Mouse (Mus musculus): ENCODE results near the gene Cmip.

Cmip gene

DNA sequence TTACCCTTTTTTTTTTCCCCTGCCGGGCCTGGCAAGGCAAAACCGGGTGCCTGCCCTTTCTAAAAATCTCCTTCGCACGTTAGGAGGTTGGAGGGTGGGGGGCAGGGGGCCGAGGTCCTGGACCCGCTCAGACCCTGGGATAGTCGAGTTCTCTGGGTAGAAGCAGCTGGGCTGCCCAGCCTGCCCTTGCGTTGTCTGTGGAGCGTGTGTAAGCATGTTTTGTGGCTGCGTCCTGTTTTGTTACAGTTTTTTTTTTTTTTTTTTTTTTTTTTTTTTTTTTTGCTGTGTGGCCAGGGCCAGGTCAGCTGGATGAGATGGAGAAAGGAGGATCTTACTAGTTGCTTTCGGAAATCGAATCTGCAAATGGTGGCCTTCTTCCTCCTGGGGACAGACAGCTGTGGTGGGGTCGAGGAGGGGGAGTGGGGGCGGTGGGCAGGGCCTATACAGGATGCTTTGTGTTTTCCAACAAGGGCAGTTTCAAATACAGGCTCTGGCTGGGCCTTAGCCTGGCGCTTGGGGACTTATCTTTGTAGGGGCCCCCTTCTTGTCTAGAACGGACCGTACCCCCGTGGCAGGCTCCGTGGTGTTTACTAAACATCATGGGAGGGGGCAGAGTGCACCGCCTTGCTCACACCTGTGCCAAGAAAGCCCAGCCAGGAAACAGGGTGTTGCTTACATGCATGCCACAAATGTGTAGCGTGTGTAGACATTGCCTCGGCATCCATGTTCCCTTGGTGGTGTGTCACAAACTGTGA is 1.1 kb downstream of the Cmip start:
- DNase-seq (ENCODE audit: low spot score): peak; percentile 37

DNA sequence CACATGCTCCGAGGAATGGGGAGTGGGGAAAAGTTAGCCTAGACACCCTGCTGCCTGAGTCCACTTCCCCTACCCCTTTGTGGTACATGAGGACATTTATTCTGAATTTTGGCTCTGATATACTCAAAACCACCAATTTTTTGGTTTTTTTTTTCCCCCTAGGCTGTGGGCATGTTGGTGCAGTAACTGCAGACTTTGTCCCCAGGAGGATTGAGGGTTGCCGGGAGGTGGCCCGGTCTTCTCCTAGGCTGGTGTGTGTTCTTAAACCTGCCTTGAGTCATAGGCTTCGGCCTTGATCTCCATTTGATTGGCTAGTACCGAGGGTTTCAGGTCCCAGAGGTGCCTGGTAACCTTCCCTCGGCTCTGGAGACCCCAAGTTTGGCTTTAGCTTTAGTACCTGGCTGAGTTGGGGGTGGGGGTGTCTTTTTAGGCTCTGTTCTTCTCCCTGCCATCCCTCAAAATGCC is 1.7 kb downstream of the Cmip start:
- no peak for DNase-seq (ENCODE audit: low spot score)

- DNase-seq (ENCODE audit: low spot score): no peak
These were observed 2.7 kb downstream of the Cmip start for GRCm38 (mm10) chr8:117259431-117260001.

DNA sequence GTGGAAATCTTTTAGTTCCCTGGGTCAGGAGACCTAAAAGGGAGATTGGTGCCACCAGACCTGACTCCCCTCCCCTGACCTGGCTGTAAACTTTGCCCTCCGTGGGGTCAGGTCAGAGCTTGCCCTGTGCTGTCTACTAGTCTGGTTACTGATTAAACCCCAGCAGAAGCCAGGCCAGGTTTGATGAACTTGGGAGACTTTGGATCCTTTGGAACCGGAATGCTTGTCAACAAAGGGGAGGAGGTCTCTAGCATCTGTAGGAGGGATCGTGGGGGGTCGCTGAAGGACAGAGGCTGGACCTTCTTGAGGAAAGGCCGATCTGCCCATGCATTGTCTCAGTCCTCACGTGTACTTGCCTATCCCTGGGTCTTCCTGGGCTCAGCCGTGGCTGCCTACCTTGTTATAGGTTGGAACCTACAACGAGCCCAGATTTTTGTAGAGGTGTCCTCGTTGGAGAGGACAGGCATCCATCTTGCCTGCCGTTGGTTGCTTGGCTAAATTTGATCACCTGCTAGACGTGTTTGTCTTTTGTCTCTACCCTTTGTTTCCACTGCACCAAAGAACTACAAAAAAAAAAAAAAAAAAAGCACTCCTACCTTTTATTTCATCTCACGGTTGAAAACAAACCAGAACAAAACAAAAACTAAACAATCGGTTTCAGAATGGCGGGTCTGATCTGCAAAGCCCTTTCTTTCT is 3.5 kb downstream of the Cmip start:
- no peak for DNase-seq (ENCODE audit: low spot score)

GRCm38 (mm10) chr8:117260930-117261475 is 4.1 kb downstream of the Cmip start:
- DNase-seq (ENCODE audit: low spot score): no peak

GRCm38 (mm10) chr8:117261702-117262101 is 4.8 kb downstream of the Cmip start:
- no peak for DNase-seq (ENCODE audit: low spot score)

DNA sequence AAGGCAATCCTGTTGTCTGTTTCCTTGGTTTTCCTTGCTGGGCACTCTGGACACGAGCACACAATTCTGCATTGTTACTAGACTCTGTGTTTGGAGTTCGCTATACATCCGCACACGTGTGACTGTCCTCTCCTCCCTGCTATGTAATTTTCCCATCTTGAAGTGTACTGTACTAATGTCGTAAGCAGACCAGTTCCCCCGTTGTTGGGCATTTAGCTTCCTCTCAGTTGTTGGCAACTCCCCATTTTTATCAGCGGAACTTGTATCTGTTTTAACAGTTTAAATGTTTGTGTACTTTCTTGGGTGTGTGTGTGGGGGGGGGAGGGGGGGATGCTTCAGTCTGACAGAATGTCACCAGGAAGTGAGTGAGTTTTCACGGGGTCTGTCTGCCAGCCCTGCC is 5.8 kb downstream of the Cmip start:
- no peak for DNase-seq (ENCODE audit: low spot score)

DNA sequence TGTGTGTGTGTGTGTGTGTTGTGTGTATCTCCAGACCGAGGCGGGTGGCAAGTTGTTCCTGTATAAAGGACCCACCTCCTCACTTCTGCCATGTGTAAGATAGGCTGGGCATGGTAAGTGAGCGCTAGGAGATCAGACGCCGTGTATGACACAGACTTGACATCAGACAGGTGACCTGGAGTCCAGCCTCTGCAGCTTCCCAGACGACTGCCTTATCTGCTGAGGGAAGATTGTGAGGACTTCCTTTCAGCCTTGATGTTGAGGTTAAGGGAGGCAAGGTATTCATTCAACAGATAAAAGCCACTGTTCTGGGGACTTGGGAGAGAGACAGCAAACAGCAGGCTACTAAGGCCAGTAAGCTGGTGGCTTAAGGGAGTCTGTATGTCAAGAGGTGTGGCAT is 6.6 kb downstream of the Cmip start:
- DNase-seq (ENCODE audit: low spot score): no peak

- no peak for DNase-seq (ENCODE audit: low spot score)
These were observed 8.2 kb downstream of the Cmip start for GRCm38 (mm10) chr8:117265079-117265478.

DNA sequence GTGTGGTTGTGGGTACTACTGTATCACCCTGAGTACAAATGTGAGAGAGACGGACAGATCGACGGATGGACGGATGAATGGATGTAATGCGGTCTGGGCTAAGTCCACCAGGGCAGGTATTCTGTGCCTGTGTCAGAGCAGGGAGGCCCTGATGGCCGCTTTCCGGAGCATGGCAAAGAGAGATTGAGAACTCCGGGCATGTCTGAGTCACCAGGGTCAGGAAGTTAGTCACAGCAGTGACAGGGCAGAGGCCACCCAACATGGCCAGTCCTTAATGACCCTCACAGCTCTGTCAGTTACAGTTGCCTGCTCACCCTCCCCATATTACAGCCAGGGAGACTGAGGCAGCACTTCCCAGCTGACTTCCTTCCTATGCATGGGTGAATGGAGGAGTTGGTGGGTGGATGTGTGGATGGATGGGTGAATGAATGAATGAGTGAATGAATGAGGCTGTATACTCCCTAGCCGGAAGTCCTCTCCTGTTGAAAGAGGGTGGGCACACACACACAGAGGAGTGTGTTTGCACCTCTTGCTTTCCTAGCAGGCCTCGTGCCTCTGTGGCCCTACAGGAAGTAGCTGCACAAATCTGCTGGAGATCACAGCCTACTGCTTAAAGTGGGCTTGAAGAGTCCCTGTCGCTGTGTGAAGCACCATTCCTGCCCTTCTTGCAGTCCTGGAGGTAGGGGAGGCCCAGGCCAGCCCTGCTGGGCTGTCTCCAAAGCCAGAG is 10.7 kb downstream of the Cmip start:
- DNase-seq (ENCODE audit: low spot score): no peak

DNA sequence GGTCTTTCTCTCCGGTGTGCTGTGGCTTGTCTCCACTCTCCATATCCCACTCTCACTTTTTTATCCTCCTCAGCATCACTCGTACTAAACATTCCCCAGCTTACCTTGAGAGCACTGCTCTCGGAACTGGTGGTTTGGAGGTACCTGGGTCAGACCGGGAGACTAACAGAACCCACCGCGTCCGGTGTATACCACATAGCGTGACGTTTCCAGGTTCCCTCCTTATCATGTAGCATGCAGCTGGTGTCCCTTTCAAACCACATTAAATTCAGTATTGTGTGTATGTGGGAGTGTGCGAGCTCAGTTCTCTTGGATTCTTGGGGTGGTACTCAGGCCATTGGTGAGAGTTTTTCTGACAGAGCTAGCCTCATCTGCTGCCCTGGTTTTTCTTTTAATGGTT is 21.4 kb downstream of the Cmip start:
- no peak for DNase-seq (ENCODE audit: low spot score)

DNA sequence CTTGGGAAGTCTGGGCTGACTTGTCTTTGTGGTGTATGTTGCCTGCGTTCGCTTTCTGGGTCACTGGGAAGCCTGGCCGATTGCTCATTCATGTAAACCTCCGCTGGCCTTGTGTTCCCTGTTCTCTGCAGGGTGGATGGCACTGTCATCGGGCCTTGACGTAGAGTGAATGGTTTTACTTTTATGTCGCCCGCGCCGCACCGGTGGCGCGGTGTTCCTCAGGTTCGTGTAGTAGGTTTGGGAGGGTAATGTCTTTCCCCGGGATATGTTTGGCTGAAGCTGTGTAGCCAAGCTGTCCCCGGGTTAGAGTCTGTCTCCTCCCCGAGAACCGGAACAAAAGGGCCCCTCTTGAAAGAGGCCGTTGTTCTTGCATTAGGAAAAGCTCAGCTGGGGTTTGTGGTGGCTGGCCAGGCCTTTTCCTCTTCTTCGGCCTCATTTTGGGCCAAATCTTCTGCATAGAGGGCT is 21.8 kb downstream of the Cmip start:
- DNase-seq (ENCODE audit: low spot score): no peak

- no peak for DNase-seq (ENCODE audit: low spot score)
These were observed 23.6 kb downstream of the Cmip start for GRCm38 (mm10) chr8:117280488-117280887.

DNA sequence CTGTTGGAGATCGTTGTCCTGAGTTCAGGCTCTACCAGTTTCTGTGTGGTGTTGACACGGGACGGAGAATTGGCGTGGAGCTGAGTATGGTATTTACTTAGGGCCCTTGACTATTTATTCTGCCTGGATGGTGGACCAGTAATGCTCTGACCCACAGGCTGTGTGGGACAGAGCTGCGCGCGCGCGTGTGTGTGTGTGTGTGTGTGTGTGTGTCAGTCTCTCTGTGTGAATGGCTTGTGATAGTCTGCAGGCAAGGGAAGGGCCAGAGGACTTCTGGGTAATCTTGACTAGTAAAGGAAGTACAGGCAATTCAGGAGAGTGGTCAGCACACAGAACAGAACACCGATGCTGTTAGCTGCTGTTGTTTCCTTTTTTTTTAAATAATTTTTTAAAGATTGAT is 24.8 kb downstream of the Cmip start:
- no peak for DNase-seq (ENCODE audit: low spot score)

DNA sequence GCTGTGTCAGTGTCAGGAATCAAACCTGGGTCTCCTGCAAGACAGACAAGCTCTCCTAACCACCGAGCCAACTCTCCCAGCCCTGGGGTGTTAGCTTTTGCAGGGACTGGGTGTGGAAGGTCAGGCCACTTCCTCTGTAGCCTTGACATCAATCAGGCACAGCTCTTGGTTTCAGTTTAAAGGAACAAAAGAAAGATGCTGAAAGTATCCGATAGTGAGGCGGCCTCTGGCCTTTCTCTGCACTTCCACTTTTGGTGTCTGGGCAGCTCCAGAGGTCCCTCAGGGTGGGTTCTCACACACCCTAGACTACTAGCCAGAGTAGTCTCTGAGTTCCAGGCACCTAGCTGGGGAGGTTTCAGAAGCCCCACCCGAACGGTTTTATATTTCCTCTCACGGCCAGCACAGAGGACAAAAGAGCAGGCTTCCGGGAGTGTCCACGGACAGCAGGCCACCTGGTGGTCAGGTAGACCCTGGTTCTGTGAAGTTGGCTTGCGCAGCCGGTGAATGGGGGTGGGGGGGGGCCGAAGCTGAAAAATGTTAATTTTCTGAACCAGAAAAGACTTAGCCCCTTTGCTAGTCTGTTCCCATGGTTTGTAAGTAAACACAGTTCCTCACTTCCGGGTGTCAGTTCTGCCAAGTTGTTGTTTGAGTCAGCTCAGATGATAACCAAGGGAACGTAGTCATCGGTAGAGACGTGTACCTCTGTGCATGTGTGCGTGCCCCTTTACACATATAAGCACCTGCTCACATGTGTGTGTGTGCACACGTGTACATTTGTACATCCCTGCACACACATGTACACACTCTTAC is 25.5 kb downstream of the Cmip start:
- DNase-seq (ENCODE audit: low spot score): no peak

DNA sequence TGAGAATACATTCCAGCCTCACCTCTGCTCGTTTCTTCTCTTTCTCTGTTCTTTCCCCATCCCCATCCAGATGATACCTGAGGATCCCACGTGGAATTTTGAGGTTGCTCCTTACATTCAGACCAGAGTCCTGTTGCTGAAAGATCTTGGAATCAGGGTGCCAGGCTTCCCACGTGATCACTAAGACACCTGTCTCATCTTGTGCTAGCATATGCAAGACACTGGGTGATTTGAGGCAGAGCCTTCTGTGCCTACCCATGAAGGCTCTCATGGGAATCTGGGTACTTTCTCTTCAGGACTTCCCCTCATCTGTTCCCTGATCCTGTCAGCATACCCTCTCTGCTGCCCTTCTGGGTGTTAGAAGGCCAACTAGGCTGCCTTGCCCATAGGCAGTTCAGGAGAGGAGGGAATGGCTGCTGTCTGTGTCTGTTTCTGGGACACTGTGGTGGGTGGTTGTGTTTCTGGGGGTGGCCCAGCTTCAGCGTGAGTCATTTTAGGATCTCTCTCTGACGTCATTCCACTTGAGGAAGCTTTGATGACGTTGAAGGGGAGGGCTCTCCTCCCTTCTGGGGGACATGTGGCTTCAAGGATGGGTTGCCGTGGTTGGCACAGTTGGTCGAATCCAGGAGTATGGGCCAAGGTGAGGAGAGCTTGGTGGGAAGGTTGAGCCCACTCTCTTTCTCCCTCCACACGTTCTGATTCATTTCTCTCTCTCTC is 28.1 kb downstream of the Cmip start:
- DNase-seq (ENCODE audit: low spot score): no peak

DNA sequence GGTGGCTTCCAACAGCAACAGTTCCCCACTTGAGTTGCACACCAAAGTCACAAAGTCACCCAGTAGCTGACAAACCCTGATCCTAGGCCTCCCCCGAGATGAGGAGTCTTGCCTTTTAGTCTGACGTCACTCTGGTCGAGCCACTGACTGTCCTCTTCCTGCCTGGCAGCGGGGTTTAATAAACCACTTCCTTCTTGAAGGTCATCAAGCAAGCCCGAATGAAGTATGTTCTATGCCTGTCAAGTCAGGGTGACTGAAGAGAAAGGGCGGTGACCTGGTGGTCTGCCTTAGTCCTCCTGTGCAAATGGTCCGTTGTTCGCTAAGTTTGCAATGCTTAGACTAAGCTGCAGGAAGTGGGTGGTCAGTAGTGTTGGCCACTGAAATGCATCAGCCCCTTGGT is 31.1 kb downstream of the Cmip start:
- DNase-seq (ENCODE audit: low spot score): no peak

DNA sequence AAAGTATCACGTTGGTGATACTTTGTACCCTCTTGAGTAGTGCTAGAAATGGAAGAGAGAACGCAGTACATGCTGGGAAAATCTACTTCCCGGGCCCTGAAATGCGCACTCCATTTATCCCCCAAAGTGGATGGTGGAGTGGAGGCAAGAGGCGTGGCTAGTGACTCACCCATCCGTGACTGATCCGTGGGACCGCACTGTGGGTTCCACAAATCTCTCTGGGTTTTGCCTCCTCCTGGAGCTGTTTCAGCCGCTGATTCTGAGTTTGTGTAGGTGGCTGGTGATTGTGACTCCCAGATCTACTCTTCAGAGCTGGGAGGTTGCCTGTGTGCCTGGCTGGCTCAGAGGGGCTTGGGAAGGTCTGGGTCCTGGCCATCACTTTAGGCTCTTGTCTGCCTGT is 32.2 kb downstream of the Cmip start:
- DNase-seq (ENCODE audit: low spot score): no peak

GRCm38 (mm10) chr8:117290506-117290905 is 33.6 kb downstream of the Cmip start:
- no peak for DNase-seq (ENCODE audit: low spot score)

DNA sequence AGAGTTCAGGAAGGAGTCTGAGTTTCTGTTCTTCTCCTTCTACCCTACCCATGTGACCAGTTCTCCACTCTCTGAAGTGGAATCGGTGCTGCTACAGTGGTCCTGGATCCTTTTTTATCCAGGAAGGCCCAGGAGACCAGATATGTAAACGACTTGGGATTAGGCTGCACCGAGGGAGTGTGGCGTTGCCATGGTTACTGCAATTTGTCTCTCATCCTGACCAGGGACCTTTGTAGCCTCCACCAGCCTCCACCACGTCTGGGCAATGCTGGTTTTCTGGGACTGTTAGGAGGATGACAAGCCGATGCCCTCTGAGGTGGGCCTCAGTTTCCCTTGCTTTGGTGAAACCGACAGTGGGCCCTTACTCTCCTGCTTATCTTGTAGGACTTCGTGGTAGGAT is 35.4 kb downstream of the Cmip start:
- DNase-seq (ENCODE audit: low spot score): no peak

- no peak for DNase-seq (ENCODE audit: low spot score)
These were observed 37.9 kb downstream of the Cmip start for GRCm38 (mm10) chr8:117294812-117295211.

All from ovary, postnatal 36 days (tissue).